Mouse (Mus musculus): ENCODE measurements around the gene Sctr. TPM values are rescaled to one million over a fixed set of nuclear protein-coding genes. Genes with fewer than 3 reads are reported as not detected.

Gene Sctr
- polyA plus RNA-seq, 1 experiment from 2014 or later: not detected

Other genes with a start within 250 kb of the Sctr start
- gene Ptpn4, start 169.3 kb upstream of the Sctr start, polyA plus RNA-seq (2018): 1.9 to 2.7 TPM (median 2.2 TPM) in 3 replicates
- 2.1 to 3.2 TPM (median 3.0 TPM) in 3 replicates for gene Tmem177, start 93.7 kb upstream of the Sctr start, polyA plus RNA-seq (2018)
- gene Cfap221, start 9.7 kb upstream of the Sctr start, polyA plus RNA-seq (2018): not detected in 3 replicates
- 8.5 to 36.3 TPM (median 23.3 TPM) in 3 replicates for gene Tmem37, start 67.2 kb downstream of the Sctr start, polyA plus RNA-seq (2018)
- gene Dbi, start 114.2 kb downstream of the Sctr start, polyA plus RNA-seq (2018): 235 to 420 TPM (median 317 TPM) in 3 replicates
- gene 3110009E18Rik, start 114.3 kb downstream of the Sctr start, polyA plus RNA-seq (2018): 1.4 to 5.1 TPM (median 3.6 TPM) in 3 replicates